Mouse (Mus musculus): Measurements from ENCODE around the gene Prkaa2. TPM values are rescaled to one million over a fixed set of nuclear protein-coding genes. Genes with fewer than 3 reads are reported as not detected.

The Prkaa2 gene
- polyA plus RNA-seq, 1 experiment from 2014 or later = 0.72 TPM

DNA sequence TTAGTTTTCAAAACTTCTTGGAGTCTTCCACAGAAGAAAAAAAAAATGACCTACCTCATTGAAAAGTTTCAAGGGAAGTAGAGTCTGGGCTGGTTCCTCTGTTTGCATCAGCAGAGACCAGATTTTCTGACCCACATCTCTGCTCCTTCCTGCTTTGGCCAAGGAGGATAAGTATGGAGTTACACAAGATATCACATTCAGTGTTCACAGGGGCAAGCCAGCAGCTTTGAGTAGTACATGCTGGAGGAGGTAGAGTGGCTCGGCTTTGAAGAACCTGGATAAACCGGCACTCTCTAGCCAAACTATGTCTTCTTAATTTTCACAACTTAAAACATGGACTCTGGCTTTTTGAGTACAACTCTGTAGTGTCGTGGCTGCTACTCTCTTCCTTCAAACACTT is 43.5 kb upstream of the Prkaa2 start:
- H3K27me3 ChIP-seq (ENCODE audit: control insufficient read depth, insufficient read depth, low read length) = no peaks in the 10 kb centered on the region
- ATAC-seq (ENCODE audit: insufficient number of reproducible peaks, low FRiP score, low TSS enrichment, low read depth) (no peak), DNase-seq (ENCODE audit: low spot score) (no peak)
- H3K4me1 ChIP-seq (ENCODE audit: control insufficient read depth, insufficient read depth, low read length) = no peaks in the 10 kb centered on the region
- H3K9me3 ChIP-seq (ENCODE audit: control insufficient read depth, low read length) = no peaks in the 10 kb centered on the region
- H3K9ac ChIP-seq (ENCODE audit: low read length) = no peak overlapping the region
- H3K4me3 ChIP-seq (ENCODE audit: low read depth, low read length) = no peak overlapping the region
- H3K27ac ChIP-seq (replicated peaks; ENCODE audit: low read depth, low read length) = no peak overlapping the region
- H3K36me3 ChIP-seq (ENCODE audit: control insufficient read depth, insufficient read depth, low read length) = no peaks in the 10 kb centered on the region
- WGBS = 56% methylated on average over 3 of the region's 3 CpGs
- no peak overlapping the region for H3K4me2 ChIP-seq (ENCODE audit: low read depth, severe bottlenecking)

DNA sequence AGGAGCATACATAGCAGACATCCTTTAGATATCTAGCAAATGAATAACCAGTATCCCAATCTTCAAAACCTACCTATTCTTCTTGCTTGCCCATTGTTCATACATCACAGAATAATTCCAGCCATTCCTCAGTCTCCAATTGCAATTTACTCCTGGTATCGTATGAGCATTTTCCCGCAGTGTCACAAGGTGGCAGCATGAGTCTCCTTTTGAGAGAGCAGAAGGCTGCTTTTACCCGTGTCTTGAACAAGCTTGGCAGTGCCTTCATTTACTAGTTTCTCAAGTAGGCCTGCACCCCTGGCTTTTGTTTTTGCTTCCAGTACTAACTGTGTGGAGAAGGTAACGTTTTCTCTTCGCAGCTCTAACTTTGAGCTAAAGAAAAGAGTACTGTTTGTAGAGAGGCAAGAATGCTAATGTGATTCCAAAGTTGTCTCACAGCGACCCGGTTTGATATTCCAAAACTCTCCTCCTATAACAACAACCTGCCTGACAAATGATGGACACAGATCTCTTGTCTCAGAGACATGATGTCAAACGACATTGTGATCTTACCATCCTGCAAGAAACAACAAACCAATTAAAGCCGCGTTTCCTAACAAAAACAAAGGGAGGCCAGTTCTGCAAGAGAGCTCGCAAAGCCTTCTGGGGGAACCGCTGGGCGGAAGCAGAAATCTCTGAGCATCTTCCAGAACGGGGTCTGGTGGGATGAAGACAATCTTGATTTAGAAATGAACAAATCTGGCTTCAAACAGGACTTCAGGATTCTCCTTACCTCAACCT is 42.4 kb upstream of the Prkaa2 start:
- ATAC-seq (ENCODE audit: insufficient number of reproducible peaks, low FRiP score, low TSS enrichment, low read depth) = no peak
- Histone ChIP-seq H3K27ac (replicated peaks; ENCODE audit: low read depth, low read length) (no peak overlapping the region), H3K4me1 (ENCODE audit: control insufficient read depth, insufficient read depth, low read length) (no peaks in the 10 kb centered on the region), H3K36me3 (ENCODE audit: control insufficient read depth, insufficient read depth, low read length) (no peaks in the 10 kb centered on the region), H3K4me2 (ENCODE audit: low read depth, severe bottlenecking) (no peak overlapping the region), H3K4me3 (ENCODE audit: low read depth, low read length) (no peak overlapping the region), H3K9ac (ENCODE audit: low read length) (no peak overlapping the region), H3K27me3 (ENCODE audit: control insufficient read depth, insufficient read depth, low read length) (no peaks in the 10 kb centered on the region), H3K9me3 (ENCODE audit: control insufficient read depth, low read length) (no peaks in the 10 kb centered on the region)
- 45% methylated on average over 14 of the region's 14 CpGs for WGBS
- peak; percentile 86 for DNase-seq (ENCODE audit: low spot score)

DNA sequence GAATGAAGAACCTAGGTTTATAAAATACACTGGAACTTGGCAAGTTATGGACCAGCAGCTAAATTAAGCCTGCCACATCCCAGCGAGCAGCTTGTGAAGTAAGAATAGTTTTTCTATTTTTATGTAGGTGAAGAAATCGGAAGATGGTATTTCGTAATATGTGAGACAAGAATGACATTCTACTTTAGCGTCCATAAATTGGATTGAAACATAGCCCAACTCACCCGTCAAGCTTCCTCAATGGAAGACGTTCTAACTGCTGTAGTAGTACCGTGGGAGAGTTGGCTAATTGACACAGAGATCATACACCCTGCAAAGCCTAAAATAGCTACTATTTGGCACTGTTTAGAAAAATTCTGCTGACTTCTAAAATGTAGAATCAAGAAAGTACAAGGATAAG is 39.8 kb upstream of the Prkaa2 start:
- Histone ChIP-seq H3K4me1 (ENCODE audit: control insufficient read depth, insufficient read depth, low read length) (no peaks in the 10 kb centered on the region), H3K9me3 (ENCODE audit: control insufficient read depth, low read length) (no peaks in the 10 kb centered on the region), H3K4me2 (ENCODE audit: low read depth, severe bottlenecking) (no peak overlapping the region), H3K9ac (ENCODE audit: low read length) (no peak overlapping the region), H3K4me3 (ENCODE audit: low read depth, low read length) (no peak overlapping the region), H3K27me3 (ENCODE audit: control insufficient read depth, insufficient read depth, low read length) (no peaks in the 10 kb centered on the region), H3K36me3 (ENCODE audit: control insufficient read depth, insufficient read depth, low read length) (no peaks in the 10 kb centered on the region), H3K27ac (replicated peaks; ENCODE audit: low read depth, low read length) (no peak overlapping the region)
- WGBS = 90% methylated on average over 7 of the region's 7 CpGs
- ATAC-seq (ENCODE audit: insufficient number of reproducible peaks, low FRiP score, low TSS enrichment, low read depth) (no peak), DNase-seq (ENCODE audit: low spot score) (no peak)

DNA sequence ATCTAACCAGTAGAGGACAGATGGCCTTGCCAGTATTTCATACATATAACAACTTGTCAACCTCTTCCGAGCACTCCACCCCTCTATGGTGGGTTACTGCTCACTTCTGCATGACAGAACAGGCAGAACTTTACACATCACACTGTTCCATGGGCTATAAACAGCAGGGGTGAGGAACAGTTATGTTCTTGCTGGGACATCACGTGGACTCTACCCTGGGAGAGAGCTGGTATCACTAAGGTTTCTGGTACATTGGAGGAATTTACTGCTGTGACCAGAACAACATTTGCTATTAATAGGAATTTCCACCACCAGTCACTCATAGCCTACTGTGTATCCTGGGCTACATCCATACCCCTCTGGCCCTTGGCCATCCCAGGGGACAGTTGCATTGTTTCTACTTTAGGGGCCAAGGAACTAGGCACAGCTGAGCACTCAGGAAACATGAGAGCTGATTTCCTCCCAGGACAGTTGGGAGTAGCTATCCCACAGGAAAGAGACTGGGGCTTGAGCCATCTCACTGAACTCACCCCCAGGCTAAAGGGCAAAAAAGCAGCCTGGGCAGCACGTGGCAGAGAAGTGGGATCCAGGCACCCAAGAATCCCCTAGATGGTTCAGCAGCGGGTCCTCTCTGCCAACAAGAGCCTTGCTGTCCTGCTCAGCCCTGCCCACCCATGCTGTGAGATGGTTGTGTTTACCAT is 23.8 kb upstream of the Prkaa2 start:
- WGBS = 87% methylated on average over 4 of the region's 4 CpGs

DNA sequence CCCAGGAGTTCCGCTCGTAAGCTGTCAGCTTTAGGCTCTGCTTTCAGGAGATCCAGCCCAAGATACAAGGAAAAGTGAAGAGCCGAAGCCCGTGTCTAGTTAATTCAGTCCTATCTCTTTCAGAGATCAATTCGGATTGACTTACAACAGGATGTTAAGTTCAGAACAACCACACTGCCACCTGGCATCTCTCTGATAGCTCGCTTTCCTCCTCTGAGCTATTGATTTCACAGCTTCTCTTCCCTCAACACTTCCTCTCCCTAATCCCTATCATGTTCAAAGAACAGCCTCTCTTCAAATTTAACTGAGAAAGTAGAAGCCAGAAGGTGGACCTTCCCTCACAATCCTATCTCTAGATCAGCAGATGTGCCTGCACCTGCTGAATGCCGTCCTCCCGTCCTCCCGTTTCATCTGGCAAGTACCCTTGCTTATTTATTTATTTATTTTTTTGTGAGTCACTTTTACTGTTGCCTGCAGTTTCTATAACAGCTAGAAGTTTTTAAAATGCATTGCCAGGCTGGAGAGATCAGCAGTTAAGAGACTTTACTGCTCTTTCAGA is 22.1 kb upstream of the Prkaa2 start:
- no peak overlapping the region for H3K4me3 ChIP-seq (ENCODE audit: low read depth, low read length)
- no peak for DNase-seq (ENCODE audit: low spot score)
- no peak overlapping the region for H3K4me2 ChIP-seq (ENCODE audit: low read depth, severe bottlenecking)
- H3K36me3 ChIP-seq (ENCODE audit: control insufficient read depth, insufficient read depth, low read length) = no peaks in the 10 kb centered on the region
- no peaks in the 10 kb centered on the region for H3K27me3 ChIP-seq (ENCODE audit: control insufficient read depth, insufficient read depth, low read length)
- no peak overlapping the region for H3K27ac ChIP-seq (replicated peaks; ENCODE audit: low read depth, low read length)
- H3K9ac ChIP-seq (ENCODE audit: low read length) = no peak overlapping the region
- H3K9me3 ChIP-seq (ENCODE audit: control insufficient read depth, low read length) = no peaks in the 10 kb centered on the region
- no peaks in the 10 kb centered on the region for H3K4me1 ChIP-seq (ENCODE audit: control insufficient read depth, insufficient read depth, low read length)
- ATAC-seq (ENCODE audit: insufficient number of reproducible peaks, low FRiP score, low TSS enrichment, low read depth) = no peak
- 77% methylated on average over 9 of the region's 9 CpGs for WGBS

More for the DNA sequence above, 23.8 kb upstream of the Prkaa2 start:
- Histone ChIP-seq H3K4me2 (ENCODE audit: low read depth, severe bottlenecking) (no peak overlapping the region), H3K9ac (ENCODE audit: low read length) (no peak overlapping the region), H3K36me3 (ENCODE audit: control insufficient read depth, insufficient read depth, low read length) (no peaks in the 10 kb centered on the region), H3K4me3 (ENCODE audit: low read depth, low read length) (no peak overlapping the region), H3K4me1 (ENCODE audit: control insufficient read depth, insufficient read depth, low read length) (no peaks in the 10 kb centered on the region), H3K9me3 (ENCODE audit: control insufficient read depth, low read length) (no peaks in the 10 kb centered on the region), H3K27me3 (ENCODE audit: control insufficient read depth, insufficient read depth, low read length) (no peaks in the 10 kb centered on the region), H3K27ac (replicated peaks; ENCODE audit: low read depth, low read length) (no peak overlapping the region)
- ATAC-seq (ENCODE audit: insufficient number of reproducible peaks, low FRiP score, low TSS enrichment, low read depth) = no peak
- no peak for DNase-seq (ENCODE audit: low spot score)

DNA sequence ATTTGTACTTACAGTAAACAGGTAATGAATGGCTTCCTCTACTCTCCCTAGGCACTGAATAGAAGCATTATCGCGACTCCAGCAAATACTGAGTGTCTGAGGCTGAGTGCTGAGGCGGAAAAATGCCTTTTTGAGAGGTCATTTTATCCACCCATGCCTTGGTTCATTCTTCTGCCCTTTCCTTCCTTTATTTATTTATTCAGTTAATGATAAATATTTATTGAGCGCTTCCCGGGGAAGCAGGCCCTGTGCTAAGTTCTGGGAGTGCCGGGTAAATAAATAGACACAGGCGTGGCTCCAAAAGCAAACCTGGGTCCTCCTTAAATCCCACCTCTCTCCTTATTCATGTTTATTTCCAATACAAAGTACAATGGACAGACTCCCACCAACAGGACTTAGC is 19.5 kb upstream of the Prkaa2 start:
- no peak overlapping the region for H3K4me2 ChIP-seq (ENCODE audit: low read depth, severe bottlenecking)
- H3K9me3 ChIP-seq (ENCODE audit: control insufficient read depth, low read length) = no peaks in the 10 kb centered on the region
- no peak overlapping the region for H3K4me3 ChIP-seq (ENCODE audit: low read depth, low read length)
- DNase-seq (ENCODE audit: low spot score) = no peak
- no peaks in the 10 kb centered on the region for H3K27me3 ChIP-seq (ENCODE audit: control insufficient read depth, insufficient read depth, low read length)
- H3K4me1 ChIP-seq (ENCODE audit: control insufficient read depth, insufficient read depth, low read length) = no peaks in the 10 kb centered on the region
- no peak overlapping the region for H3K9ac ChIP-seq (ENCODE audit: low read length)
- 89% methylated on average over 7 of the region's 7 CpGs for WGBS
- ATAC-seq (ENCODE audit: insufficient number of reproducible peaks, low FRiP score, low TSS enrichment, low read depth) = no peak
- no peak overlapping the region for H3K27ac ChIP-seq (replicated peaks; ENCODE audit: low read depth, low read length)
- H3K36me3 ChIP-seq (ENCODE audit: control insufficient read depth, insufficient read depth, low read length) = no peaks in the 10 kb centered on the region

DNA sequence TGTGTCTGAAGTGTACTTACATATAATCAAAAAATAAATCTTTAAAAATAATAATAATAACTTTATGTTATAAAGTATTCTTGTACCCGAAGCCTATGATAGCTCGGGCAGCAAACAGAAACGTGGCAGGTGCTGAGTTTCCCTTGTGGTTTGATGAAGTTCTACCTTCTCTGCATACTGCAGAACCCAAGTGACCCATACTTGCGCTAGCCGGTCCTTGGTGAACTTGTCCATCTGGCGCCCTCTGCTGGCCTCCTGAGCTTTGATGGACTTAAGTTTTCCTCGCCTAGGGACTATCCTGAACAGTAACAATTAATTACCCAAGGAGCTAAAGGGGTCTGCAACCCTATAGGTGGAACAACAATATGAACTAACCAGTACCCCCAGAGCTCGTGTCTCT is 12.7 kb upstream of the Prkaa2 start:
- 45% methylated on average over 7 of the region's 8 CpGs for WGBS

DNA sequence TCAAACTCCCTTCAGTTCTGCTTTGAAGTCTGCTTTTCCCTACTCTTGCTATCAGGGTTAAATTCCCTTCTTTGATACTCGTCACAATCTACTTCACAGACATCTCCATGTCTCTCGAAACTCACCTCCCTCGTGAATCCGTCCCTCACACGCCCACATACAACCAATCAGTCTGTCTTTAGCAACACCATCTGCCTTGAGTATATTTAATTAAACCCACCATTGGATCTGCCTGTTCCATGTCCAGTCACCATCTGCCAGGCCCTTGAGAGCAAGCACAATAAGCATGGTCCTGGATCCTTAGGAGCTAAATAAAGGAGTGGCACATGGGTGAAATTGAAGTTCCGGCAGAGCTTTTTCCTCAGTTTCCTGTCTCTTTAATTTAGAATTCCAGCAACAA is 11.4 kb upstream of the Prkaa2 start:
- DNase-seq (ENCODE audit: low spot score) = no peak
- WGBS = 85% methylated on average over 6 of the region's 6 CpGs
- Histone ChIP-seq H3K27me3 (ENCODE audit: control insufficient read depth, insufficient read depth, low read length) (no peaks in the 10 kb centered on the region), H3K4me2 (ENCODE audit: low read depth, severe bottlenecking) (no peak overlapping the region), H3K4me1 (ENCODE audit: control insufficient read depth, insufficient read depth, low read length) (no peaks in the 10 kb centered on the region), H3K9ac (ENCODE audit: low read length) (no peak overlapping the region), H3K27ac (replicated peaks; ENCODE audit: low read depth, low read length) (no peak overlapping the region), H3K36me3 (ENCODE audit: control insufficient read depth, insufficient read depth, low read length) (no peaks in the 10 kb centered on the region), H3K9me3 (ENCODE audit: control insufficient read depth, low read length) (no peaks in the 10 kb centered on the region), H3K4me3 (ENCODE audit: low read depth, low read length) (no peak overlapping the region)
- no peak for ATAC-seq (ENCODE audit: insufficient number of reproducible peaks, low FRiP score, low TSS enrichment, low read depth)

More for the DNA sequence above, 12.7 kb upstream of the Prkaa2 start:
- DNase-seq (ENCODE audit: low spot score) (peak; percentile 74), ATAC-seq (ENCODE audit: insufficient number of reproducible peaks, low FRiP score, low TSS enrichment, low read depth) (no peak)
- no peak overlapping the region for H3K9ac ChIP-seq (ENCODE audit: low read length)
- H3K9me3 ChIP-seq (ENCODE audit: control insufficient read depth, low read length) = no peaks in the 10 kb centered on the region
- no peaks in the 10 kb centered on the region for H3K27me3 ChIP-seq (ENCODE audit: control insufficient read depth, insufficient read depth, low read length)
- H3K36me3 ChIP-seq (ENCODE audit: control insufficient read depth, insufficient read depth, low read length) = no peaks in the 10 kb centered on the region
- no peak overlapping the region for H3K4me2 ChIP-seq (ENCODE audit: low read depth, severe bottlenecking)
- H3K27ac ChIP-seq (replicated peaks; ENCODE audit: low read depth, low read length) = no peak overlapping the region
- H3K4me3 ChIP-seq (ENCODE audit: low read depth, low read length) = no peak overlapping the region
- H3K4me1 ChIP-seq (ENCODE audit: control insufficient read depth, insufficient read depth, low read length) = no peaks in the 10 kb centered on the region

Measured in limb, embryonic 11.5 days (tissue).